Mouse (Mus musculus): ENCODE results near the gene Gm45140. TPM values are rescaled to one million over a fixed set of nuclear protein-coding genes. Genes with fewer than 3 reads are reported as not detected.

The Gm45140 gene
- total and polyA plus RNA-seq, 3 experiments, result 9.9 to 26.2 TPM; not detected in 1

DNA sequence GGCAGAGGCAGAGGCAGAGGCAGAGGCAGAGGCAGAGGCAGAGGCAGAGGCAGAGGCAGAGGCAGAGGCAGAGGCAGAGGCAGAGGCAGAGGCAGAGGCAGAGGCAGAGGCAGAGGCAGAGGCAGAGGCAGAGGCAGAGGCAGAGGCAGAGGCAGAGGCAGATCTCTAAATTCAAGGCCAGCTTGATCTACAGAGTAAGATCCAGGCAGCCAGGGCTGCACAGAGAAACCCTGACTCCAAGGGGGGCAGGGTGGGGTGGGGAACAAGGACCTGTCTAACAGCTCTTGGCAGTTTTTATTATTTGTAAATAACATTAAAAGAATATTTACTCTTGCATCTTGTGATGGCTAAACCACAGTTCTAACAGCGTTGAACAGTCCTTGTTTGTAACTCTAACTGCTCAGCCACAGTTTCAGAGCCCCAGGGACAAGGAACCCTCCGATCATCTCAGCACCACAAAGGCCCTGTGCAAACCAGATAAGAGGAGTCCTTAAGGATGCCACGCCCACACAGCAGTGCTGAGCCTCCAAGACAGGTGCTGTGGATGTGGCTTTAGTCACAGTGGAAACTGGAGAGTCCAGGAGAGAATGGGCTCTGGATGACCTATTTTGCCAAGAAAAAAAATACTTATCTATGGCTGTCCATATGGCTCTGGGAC is 59.9 kb downstream of the Gm45140 start (continued):
- TF ChIP-seq HCFC1 (IDR thresholded peaks at IDR 0.05; ENCODE audit: low read depth, low read length), result 0 out of 2 replicates have a peak, but pooled peaks have one; percentile 41
- TF ChIP-seq TCF12 (IDR thresholded peaks at IDR 0.05; ENCODE audit: low read depth, low read length), result peak; percentile 97
- TF ChIP-seq POLR2AphosphoS2 (IDR thresholded peaks at IDR 0.05; ENCODE audit: low read length), result no peak; the same call in 1 of the 2 replicates
- peak; percentile 66 for TF ChIP-seq MXI1 (IDR thresholded peaks at IDR 0.05; ENCODE audit: low read depth, low read length)

DNA sequence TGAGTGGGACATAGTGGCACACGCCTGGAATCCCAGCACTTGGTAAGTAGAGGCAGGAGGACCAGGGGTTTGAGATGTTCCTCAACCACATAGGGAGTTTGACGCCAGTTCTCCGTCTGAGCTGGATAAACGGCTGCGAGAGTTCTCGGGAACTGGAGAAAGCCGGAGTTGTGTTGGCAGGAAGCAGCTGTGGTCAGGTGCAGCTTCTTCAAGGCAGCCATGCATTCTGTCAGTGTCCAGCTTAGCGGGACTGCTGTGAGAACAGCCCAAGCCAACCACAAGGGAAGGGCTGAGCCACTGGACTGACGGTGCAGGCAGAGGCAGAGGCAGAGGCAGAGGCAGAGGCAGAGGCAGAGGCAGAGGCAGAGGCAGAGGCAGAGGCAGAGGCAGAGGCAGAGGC is 60.7 kb downstream of the Gm45140 start:
- Histone ChIP-seq H3K4me3 (ENCODE audit: control insufficient read depth in 1 of 2, insufficient read depth in 1 of 2, low read depth in 2 of 2, low read length in 2 of 2) (no peak overlapping the region), H3K9me3 (replicated peaks; ENCODE audit: insufficient read depth, low read length) (no peaks in the 10 kb centered on the region), H3K36me3 (ENCODE audit: control insufficient read depth in 1 of 2, insufficient read depth in 2 of 2, low read length in 2 of 2) (peaks cover 0 to 18% of the 10 kb centered on the region in 2 experiments; a peak in 2 of 4 replicates), H3K4me1 (ENCODE audit: control insufficient read depth in 1 of 2, insufficient read depth in 2 of 2, low read length in 2 of 2) (peaks cover 18 to 27% of the 10 kb centered on the region in 2 experiments), H3K9ac (ENCODE audit: control insufficient read depth, low read depth, low read length, poor library complexity, severe bottlenecking) (no peak overlapping the region), H3K27me3 (ENCODE audit: control insufficient read depth in 1 of 2, insufficient read depth in 2 of 2, low read length in 2 of 2) (no peaks in the 10 kb centered on the region; a peak in 1 of 4 replicates), H3K79me2 (ENCODE audit: control insufficient read depth, insufficient read depth, low read length, poor library complexity) (no peaks in the 10 kb centered on the region), H3K27ac (ENCODE audit: control insufficient read depth, low read depth, low read length) (no peak overlapping the region)
- TF ChIP-seq POLR2A (IDR thresholded peaks at IDR 0.05; ENCODE audit: control insufficient read depth in 1 of 2, insufficient read depth in 1 of 2, low read depth in 1 of 2, low read length in 2 of 2, poor library complexity in 1 of 2), result no peak
- no peak for TF ChIP-seq E2F4 (IDR thresholded peaks at IDR 0.05; ENCODE audit: borderline replicate concordance, low read depth, low read length)
- no peak for TF ChIP-seq EP300 (IDR thresholded peaks at IDR 0.05; ENCODE audit: low read depth in 1 of 2, low read length in 2 of 2)
- no peak for TF ChIP-seq NELFE (IDR thresholded peaks at IDR 0.05; ENCODE audit: low read depth, low read length)
- no peak for TF ChIP-seq MYB (IDR thresholded peaks at IDR 0.05; ENCODE audit: low read depth, low read length)
- TF ChIP-seq JUND (IDR thresholded peaks at IDR 0.05; ENCODE audit: low read depth, low read length), result no peak
- no peak for TF ChIP-seq MAFK (IDR thresholded peaks at IDR 0.05; ENCODE audit: borderline replicate concordance, low read depth, low read length)
- no peak for TF ChIP-seq HCFC1 (IDR thresholded peaks at IDR 0.05; ENCODE audit: low read depth, low read length)
- no peak for TF ChIP-seq CHD2 (IDR thresholded peaks at IDR 0.05; ENCODE audit: low read length)
- TF ChIP-seq UBTF (IDR thresholded peaks at IDR 0.05; ENCODE audit: borderline replicate concordance, insufficient read depth, low read depth, low read length), result no peak
- TF ChIP-seq BHLHE40 (IDR thresholded peaks at IDR 0.05; ENCODE audit: borderline replicate concordance, low read depth, low read length), result no peak
- no peak for TF ChIP-seq ZMIZ1 (IDR thresholded peaks at IDR 0.05; ENCODE audit: low read depth, low read length)
- no peak for TF ChIP-seq TAL1 (IDR thresholded peaks at IDR 0.05; ENCODE audit: low read length)
- no peak for DNase-seq (ENCODE audit: low read depth, low spot score)

DNA sequence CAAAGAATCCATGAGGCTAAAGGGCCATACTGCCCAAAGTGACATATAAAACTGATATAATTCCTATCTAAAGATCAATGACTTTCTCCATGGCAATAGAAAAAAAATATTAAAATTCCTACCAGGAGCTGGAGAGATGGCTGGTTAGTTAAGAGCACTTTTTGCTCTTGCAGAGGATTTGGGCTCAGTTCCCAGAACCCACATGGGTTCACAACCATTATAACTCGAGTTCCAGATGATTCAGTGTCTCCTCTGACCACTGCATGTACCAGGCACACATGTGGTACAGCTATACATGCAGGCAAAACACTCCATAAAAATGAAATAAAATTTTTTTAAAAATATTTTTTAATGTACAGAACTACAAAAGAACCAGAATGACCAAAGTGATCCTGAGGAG is 61.1 kb downstream of the Gm45140 start:
- H3K4me1 ChIP-seq (ENCODE audit: control insufficient read depth in 1 of 2, insufficient read depth in 2 of 2, low read length in 2 of 2), result peaks cover 18 to 27% of the 10 kb centered on the region in 2 experiments
- no peak overlapping the region for H3K9ac ChIP-seq (ENCODE audit: control insufficient read depth, low read depth, low read length, poor library complexity, severe bottlenecking)
- DNase-seq (ENCODE audit: low read depth, low spot score), result no peak
- H3K36me3 ChIP-seq (ENCODE audit: control insufficient read depth in 1 of 2, insufficient read depth in 2 of 2, low read length in 2 of 2), result peaks cover 0 to 18% of the 10 kb centered on the region in 2 experiments; a peak in 2 of 4 replicates
- H3K79me2 ChIP-seq (ENCODE audit: control insufficient read depth, insufficient read depth, low read length, poor library complexity), result no peaks in the 10 kb centered on the region
- no peaks in the 10 kb centered on the region for H3K9me3 ChIP-seq (replicated peaks; ENCODE audit: insufficient read depth, low read length)
- H3K27me3 ChIP-seq (ENCODE audit: control insufficient read depth in 1 of 2, insufficient read depth in 2 of 2, low read length in 2 of 2), result no peaks in the 10 kb centered on the region; a peak in 1 of 4 replicates
- TF ChIP-seq MEF2A (IDR thresholded peaks at IDR 0.05; ENCODE audit: extremely low read depth, insufficient replicate concordance, low read depth, low read length, poor library complexity, severe bottlenecking) (no peak), E2F4 (IDR thresholded peaks at IDR 0.05; ENCODE audit: borderline replicate concordance, low read depth, low read length) (no peak), RCOR1 (IDR thresholded peaks at IDR 0.05; ENCODE audit: low read depth, low read length) (no peak), USF2 (IDR thresholded peaks at IDR 0.05; ENCODE audit: borderline replicate concordance in 1 of 2, insufficient read depth in 1 of 2, low read depth in 1 of 2, low read length in 2 of 2) (no peak), POLR2A (IDR thresholded peaks at IDR 0.05; ENCODE audit: control insufficient read depth in 1 of 2, insufficient read depth in 1 of 2, low read depth in 1 of 2, low read length in 2 of 2, poor library complexity in 1 of 2) (no peak), JUND (IDR thresholded peaks at IDR 0.05; ENCODE audit: low read depth, low read length) (no peak)
- H3K4me3 ChIP-seq (ENCODE audit: control insufficient read depth in 1 of 2, insufficient read depth in 1 of 2, low read depth in 2 of 2, low read length in 2 of 2), result no peak overlapping the region
- no peak overlapping the region for H3K27ac ChIP-seq (ENCODE audit: control insufficient read depth, low read depth, low read length)
